Mouse (Mus musculus) E14TG2a.4 (cell line): Measurements from ENCODE around the gene Zc3h18.
A peak's percentile ranks its signal among the peaks of the same experiment; 100 is the strongest.

Experiments
- H3K27me3 ChIP-seq: 2 replicates; pipeline ENCODE4 v1.6.1; 2014; ENCODE audit warnings: low read length, control low read depth; ENCODE audit not compliant: insufficient read depth
- H3K36me3 ChIP-seq: 2 replicates; pipeline ENCODE4 v1.6.1; 2014; ENCODE audit warnings: low read length, control low read depth; ENCODE audit not compliant: insufficient read depth
- H3K4me1 ChIP-seq: replicated peaks from 2 replicates; pipeline ENCODE4 v1.6.1; 2014; ENCODE audit warnings: low read depth, low read length, control low read depth
- H3K4me3 ChIP-seq: replicated peaks from 2 replicates; pipeline ENCODE4 v1.5.1; 2014; ENCODE audit warnings: mild to moderate bottlenecking, low read length
- H3K9me3 ChIP-seq: 2 replicates; pipeline ENCODE4 v1.6.1; 2014; ENCODE audit warnings: low read length, control low read depth
- CTCF ChIP-seq: conservative IDR thresholded peaks from 2 replicates; pipeline ENCODE4 v1.5.1; 2014; ENCODE audit warnings: low read length
- NANOG ChIP-seq: IDR thresholded peaks from 2 replicates; pipeline ENCODE4 v1.6.1; 2014; ENCODE audit warnings: borderline replicate concordance, low read length, mixed read lengths
- POU5F1 ChIP-seq: IDR thresholded peaks from 2 replicates; pipeline ENCODE4 v1.6.1; 2014; ENCODE audit warnings: low read length, borderline replicate concordance

The Zc3h18 gene

GRCm38 (mm10) chr8:122343341-122343740 is 33.1 kb upstream of the Zc3h18 start:
- Histone ChIP-seq H3K9me3 (no peaks in the 10 kb centered on the region), H3K4me3 (peak overlapping the region; percentile 56), H3K36me3 (no peaks in the 10 kb centered on the region), H3K27me3 (peaks cover 42% of the 10 kb centered on the region), H3K4me1 (peaks cover 42% of the 10 kb centered on the region)
- TF ChIP-seq CTCF: no peak
- no peak for TF ChIP-seq POU5F1
- no peak for TF ChIP-seq NANOG

- Histone ChIP-seq H3K4me1 (peaks cover 42% of the 10 kb centered on the region), H3K27me3 (peaks cover 38% of the 10 kb centered on the region), H3K4me3 (peak overlapping the region; percentile 56), H3K36me3 (no peaks in the 10 kb centered on the region), H3K9me3 (no peaks in the 10 kb centered on the region)
- no peak for TF ChIP-seq NANOG
- no peak for TF ChIP-seq POU5F1
- no peak for TF ChIP-seq CTCF
These were observed 32.7 kb upstream of the Zc3h18 start for GRCm38 (mm10) chr8:122343758-122344157.

- TF ChIP-seq POU5F1 (no peak), CTCF (no peak), NANOG (no peak)
- Histone ChIP-seq H3K27me3 (peaks cover 40% of the 10 kb centered on the region), H3K4me1 (peaks cover 42% of the 10 kb centered on the region), H3K36me3 (no peaks in the 10 kb centered on the region), H3K4me3 (0 out of 2 replicates have a peak overlapping the region, but pooled peaks have one; percentile 23), H3K9me3 (no peaks in the 10 kb centered on the region)
These were observed 32.2 kb upstream of the Zc3h18 start for GRCm38 (mm10) chr8:122344219-122344618.

GRCm38 (mm10) chr8:122345181-122346095 is 31.0 kb upstream of the Zc3h18 start:
- H3K27me3 ChIP-seq: peaks cover 36% of the 10 kb centered on the region
- no peaks in the 10 kb centered on the region for H3K9me3 ChIP-seq
- H3K4me3 ChIP-seq: 0 out of 2 replicates have a peak overlapping the region, but pooled peaks have one; percentile 39
- peaks cover 49% of the 10 kb centered on the region for H3K4me1 ChIP-seq
- H3K36me3 ChIP-seq: no peaks in the 10 kb centered on the region
- TF ChIP-seq CTCF: no peak

GRCm38 (mm10) chr8:122347811-122348552 is 28.4 kb upstream of the Zc3h18 start:
- Histone ChIP-seq H3K9me3 (no peaks in the 10 kb centered on the region), H3K36me3 (no peaks in the 10 kb centered on the region), H3K4me1 (peaks cover 60% of the 10 kb centered on the region), H3K27me3 (peaks cover 22% of the 10 kb centered on the region), H3K4me3 (no peak overlapping the region)
- TF ChIP-seq CTCF (no peak), NANOG (no peak), POU5F1 (no peak)

- H3K4me3 ChIP-seq: no peak overlapping the region
- peaks cover 19% of the 10 kb centered on the region for H3K27me3 ChIP-seq
- peaks cover 46% of the 10 kb centered on the region for H3K4me1 ChIP-seq
- no peaks in the 10 kb centered on the region for H3K36me3 ChIP-seq
- no peaks in the 10 kb centered on the region for H3K9me3 ChIP-seq
- TF ChIP-seq CTCF (no peak), NANOG (no peak), POU5F1 (no peak)
These were observed 26.8 kb upstream of the Zc3h18 start for GRCm38 (mm10) chr8:122349357-122350297.

GRCm38 (mm10) chr8:122350309-122351089 is 25.9 kb upstream of the Zc3h18 start:
- peaks cover 40% of the 10 kb centered on the region for H3K4me1 ChIP-seq
- H3K9me3 ChIP-seq: no peaks in the 10 kb centered on the region
- TF ChIP-seq CTCF (no peak), POU5F1 (no peak), NANOG (no peak)
- H3K27me3 ChIP-seq: peaks cover 19% of the 10 kb centered on the region
- no peak overlapping the region for H3K4me3 ChIP-seq
- H3K36me3 ChIP-seq: no peaks in the 10 kb centered on the region
